Mouse (Mus musculus) E14TG2a.4 (cell line): ENCODE results near the gene Hist1h3f.

ENCODE experiments used
- CTCF ChIP-seq: conservative IDR thresholded peaks from 2 replicates; pipeline ENCODE4 v1.5.1; 2014; ENCODE audit warnings: low read length
- POU5F1 ChIP-seq: IDR thresholded peaks from 2 replicates; pipeline ENCODE4 v1.6.1; 2014; ENCODE audit warnings: low read length, borderline replicate concordance

DNA sequence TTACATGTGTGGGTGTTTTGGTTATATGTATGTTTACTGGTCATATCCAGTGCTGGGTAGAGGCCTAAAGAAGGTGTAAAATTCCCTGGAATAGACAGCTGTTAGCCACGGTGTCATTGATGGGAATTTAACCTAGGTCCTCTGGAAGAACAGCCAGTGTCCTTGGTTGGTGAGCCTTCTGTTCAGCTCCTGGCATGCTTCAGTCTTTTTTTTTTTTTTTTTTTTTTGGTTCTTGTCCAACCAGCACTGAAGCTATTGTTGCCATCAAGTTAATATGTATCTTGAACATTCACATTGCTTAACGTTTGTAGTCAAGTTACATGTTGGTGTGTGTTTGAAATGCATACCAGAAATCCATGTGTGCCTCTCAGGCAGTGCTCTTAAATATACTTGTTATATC is 20.6 kb downstream of the Hist1h3f start:
- TF ChIP-seq CTCF (no peak), POU5F1 (no peak)
